Mouse (Mus musculus): Measurements from ENCODE around the gene Hcn1. TPM values are rescaled to one million over a fixed set of nuclear protein-coding genes. Genes with fewer than 3 reads are reported as not detected.

The Hcn1 gene
- polyA plus RNA-seq, 1 experiment = 0.04 TPM

GRCm38 (mm10) chr13:118026510-118026909, 424.4 kb downstream of the Hcn1 start:
- no peaks in the 10 kb centered on the region for H3K36me3 ChIP-seq (ENCODE audit: control insufficient read depth, insufficient read depth)
- H3K79me3 ChIP-seq (ENCODE audit: low read depth) = no peaks in the 10 kb centered on the region
- no peak overlapping the region for H3K4me3 ChIP-seq (ENCODE audit: insufficient read depth, poor library complexity, severe bottlenecking)
- no peak for TF ChIP-seq USF1 (IDR thresholded peaks at IDR 0.05; ENCODE audit: low read depth)
- TF ChIP-seq MYOG (IDR thresholded peaks at IDR 0.05; ENCODE audit: control insufficient read depth, extremely low read depth, insufficient read length) = no peak
- no peak for TF ChIP-seq FOSL1 (IDR thresholded peaks at IDR 0.05; ENCODE audit: insufficient read depth, low read length, poor library complexity, severe bottlenecking)
- no peak for TF ChIP-seq CTCF (IDR thresholded peaks at IDR 0.05; ENCODE audit: control insufficient read depth, insufficient read depth, insufficient read length)
- no peak for TF ChIP-seq MYOD1 (IDR thresholded peaks at IDR 0.05; ENCODE audit: control insufficient read depth, insufficient read length, low read depth)
- TF ChIP-seq CEBPB (IDR thresholded peaks at IDR 0.05; ENCODE audit: low read depth) = no peak
- no peak for TF ChIP-seq MAX (IDR thresholded peaks at IDR 0.05)
- H3ac ChIP-seq (ENCODE audit: control insufficient read depth, insufficient read length, low read depth) = no peak overlapping the region
- H3K27me3 ChIP-seq (ENCODE audit: control insufficient read depth, insufficient read depth, insufficient read length) = no peaks in the 10 kb centered on the region
- no peaks in the 10 kb centered on the region for H3K79me2 ChIP-seq (ENCODE audit: control insufficient read depth, insufficient read depth)

GRCm38 (mm10) chr13:118027868-118028267, 425.7 kb downstream of the Hcn1 start:
- Histone ChIP-seq H3ac (ENCODE audit: control insufficient read depth, insufficient read length, low read depth) (no peak overlapping the region), H3K4me3 (ENCODE audit: insufficient read depth, poor library complexity, severe bottlenecking) (no peak overlapping the region), H3K79me2 (ENCODE audit: control insufficient read depth, insufficient read depth) (no peaks in the 10 kb centered on the region), H3K79me3 (ENCODE audit: low read depth) (no peaks in the 10 kb centered on the region), H3K36me3 (ENCODE audit: control insufficient read depth, insufficient read depth) (no peaks in the 10 kb centered on the region), H3K27me3 (ENCODE audit: control insufficient read depth, insufficient read depth, insufficient read length) (no peaks in the 10 kb centered on the region)
- TF ChIP-seq MYOG (IDR thresholded peaks at IDR 0.05; ENCODE audit: control insufficient read depth, extremely low read depth, insufficient read length) (no peak), CEBPB (IDR thresholded peaks at IDR 0.05; ENCODE audit: low read depth) (no peak), USF1 (IDR thresholded peaks at IDR 0.05; ENCODE audit: low read depth) (no peak), MAX (IDR thresholded peaks at IDR 0.05) (no peak), FOSL1 (IDR thresholded peaks at IDR 0.05; ENCODE audit: insufficient read depth, low read length, poor library complexity, severe bottlenecking) (no peak), CTCF (IDR thresholded peaks at IDR 0.05; ENCODE audit: control insufficient read depth, insufficient read depth, insufficient read length) (no peak), MYOD1 (IDR thresholded peaks at IDR 0.05; ENCODE audit: control insufficient read depth, insufficient read length, low read depth) (no peak)

- TF ChIP-seq FOSL1 (IDR thresholded peaks at IDR 0.05; ENCODE audit: insufficient read depth, low read length, poor library complexity, severe bottlenecking) = no peak
- TF ChIP-seq MYOD1 (IDR thresholded peaks at IDR 0.05; ENCODE audit: control insufficient read depth, insufficient read length, low read depth) = no peak
- TF ChIP-seq CTCF (IDR thresholded peaks at IDR 0.05; ENCODE audit: control insufficient read depth, insufficient read depth, insufficient read length) = no peak
- TF ChIP-seq USF1 (IDR thresholded peaks at IDR 0.05; ENCODE audit: low read depth) = no peak
- TF ChIP-seq MYOG (IDR thresholded peaks at IDR 0.05; ENCODE audit: control insufficient read depth, extremely low read depth, insufficient read length) = no peak
- no peak for TF ChIP-seq MAX (IDR thresholded peaks at IDR 0.05)
- no peak for TF ChIP-seq CEBPB (IDR thresholded peaks at IDR 0.05; ENCODE audit: low read depth)
- Histone ChIP-seq H3ac (ENCODE audit: control insufficient read depth, insufficient read length, low read depth) (no peak overlapping the region), H3K79me3 (ENCODE audit: low read depth) (no peaks in the 10 kb centered on the region), H3K4me3 (ENCODE audit: insufficient read depth, poor library complexity, severe bottlenecking) (no peak overlapping the region), H3K79me2 (ENCODE audit: control insufficient read depth, insufficient read depth) (no peaks in the 10 kb centered on the region), H3K27me3 (ENCODE audit: control insufficient read depth, insufficient read depth, insufficient read length) (no peaks in the 10 kb centered on the region), H3K36me3 (ENCODE audit: control insufficient read depth, insufficient read depth) (no peaks in the 10 kb centered on the region)
These were observed 426.5 kb downstream of the Hcn1 start for GRCm38 (mm10) chr13:118028662-118029061.

- Histone ChIP-seq H3K4me3 (ENCODE audit: insufficient read depth, poor library complexity, severe bottlenecking) (no peak overlapping the region), H3K79me3 (ENCODE audit: low read depth) (no peaks in the 10 kb centered on the region), H3ac (ENCODE audit: control insufficient read depth, insufficient read length, low read depth) (no peak overlapping the region), H3K27me3 (ENCODE audit: control insufficient read depth, insufficient read depth, insufficient read length) (no peaks in the 10 kb centered on the region), H3K36me3 (ENCODE audit: control insufficient read depth, insufficient read depth) (no peaks in the 10 kb centered on the region), H3K79me2 (ENCODE audit: control insufficient read depth, insufficient read depth) (no peaks in the 10 kb centered on the region)
- TF ChIP-seq CTCF (IDR thresholded peaks at IDR 0.05; ENCODE audit: control insufficient read depth, insufficient read depth, insufficient read length) (no peak), CEBPB (IDR thresholded peaks at IDR 0.05; ENCODE audit: low read depth) (no peak)
These were observed 427.5 kb downstream of the Hcn1 start for GRCm38 (mm10) chr13:118029579-118029978.

GRCm38 (mm10) chr13:118035598-118035997, 433.5 kb downstream of the Hcn1 start:
- TF ChIP-seq USF1 (IDR thresholded peaks at IDR 0.05; ENCODE audit: low read depth) (no peak), MAX (IDR thresholded peaks at IDR 0.05) (no peak), CEBPB (IDR thresholded peaks at IDR 0.05; ENCODE audit: low read depth) (no peak), FOSL1 (IDR thresholded peaks at IDR 0.05; ENCODE audit: insufficient read depth, low read length, poor library complexity, severe bottlenecking) (no peak), CTCF (IDR thresholded peaks at IDR 0.05; ENCODE audit: control insufficient read depth, insufficient read depth, insufficient read length) (no peak), MYOG (IDR thresholded peaks at IDR 0.05; ENCODE audit: control insufficient read depth, extremely low read depth, insufficient read length) (no peak), MYOD1 (IDR thresholded peaks at IDR 0.05; ENCODE audit: control insufficient read depth, insufficient read length, low read depth) (no peak)
- no peak overlapping the region for H3ac ChIP-seq (ENCODE audit: control insufficient read depth, insufficient read length, low read depth)
- H3K4me3 ChIP-seq (ENCODE audit: insufficient read depth, poor library complexity, severe bottlenecking) = no peak overlapping the region
- no peaks in the 10 kb centered on the region for H3K36me3 ChIP-seq (ENCODE audit: control insufficient read depth, insufficient read depth)
- H3K79me3 ChIP-seq (ENCODE audit: low read depth) = no peaks in the 10 kb centered on the region
- no peaks in the 10 kb centered on the region for H3K79me2 ChIP-seq (ENCODE audit: control insufficient read depth, insufficient read depth)
- H3K27me3 ChIP-seq (ENCODE audit: control insufficient read depth, insufficient read depth, insufficient read length) = no peaks in the 10 kb centered on the region
